Mouse (Mus musculus): ENCODE data around the gene Rps27.
A peak's percentile ranks its signal among the peaks of the same experiment; 100 is the strongest.

DNA sequence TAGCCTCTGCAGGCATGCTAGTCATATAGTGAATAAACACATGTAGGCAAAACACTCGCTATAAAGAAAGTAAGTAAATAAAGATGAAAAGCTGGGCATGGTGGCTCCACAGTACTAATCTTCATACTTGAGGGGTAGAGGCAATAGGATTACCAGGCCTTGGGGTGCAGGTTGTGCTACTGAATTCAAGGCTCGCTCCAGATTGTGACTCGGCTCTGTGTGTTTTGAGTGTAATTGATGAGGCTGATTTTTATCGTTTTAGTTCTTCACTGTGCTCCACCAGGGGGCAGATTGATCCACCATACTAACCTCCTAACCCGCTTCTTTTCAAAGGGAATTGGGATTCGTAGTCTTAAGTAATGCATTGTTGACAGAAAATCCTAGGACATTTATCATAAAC is 6.6 kb upstream of the Rps27 start:
- no peak for TF ChIP-seq EP300 (optimal IDR thresholded peaks at IDR 0.05)
- peak; percentile 84 for TF ChIP-seq CTCF (IDR thresholded peaks at IDR 0.05; ENCODE audit: low read depth)
